Mouse (Mus musculus) thymus, adult 2 months (tissue): Measurements from ENCODE around the gene Ppy.

Source experiments
- CTCF ChIP-seq: fragments of 200-500 bp; IDR thresholded peaks from 2 replicates; pipeline ENCODE4 v1.5.1; 2012; ENCODE audit warnings: mild to moderate bottlenecking, control low read depth, low read length, moderate library complexity, borderline replicate concordance; ENCODE audit not compliant: control insufficient read depth, poor library complexity, insufficient read depth; ENCODE audit errors: extremely low read depth
- POLR2A ChIP-seq: fragments of 200-500 bp; IDR thresholded peaks from 2 replicates; pipeline ENCODE4 v1.6.1; 2012; ENCODE audit warnings: mild to moderate bottlenecking, low read length, control low read depth, moderate library complexity; ENCODE audit not compliant: control insufficient read depth, poor library complexity, insufficient read depth; ENCODE audit errors: extremely low read depth

- no peak for TF ChIP-seq POLR2A
- TF ChIP-seq CTCF, result peak; percentile 88
Measured at GRCm38 (mm10) chr11:102102485-102103258, 1.6 kb upstream of the Ppy start.
